8 mouse cellular contexts compared by ENCODE assay signal in the genomic region with DNA sequence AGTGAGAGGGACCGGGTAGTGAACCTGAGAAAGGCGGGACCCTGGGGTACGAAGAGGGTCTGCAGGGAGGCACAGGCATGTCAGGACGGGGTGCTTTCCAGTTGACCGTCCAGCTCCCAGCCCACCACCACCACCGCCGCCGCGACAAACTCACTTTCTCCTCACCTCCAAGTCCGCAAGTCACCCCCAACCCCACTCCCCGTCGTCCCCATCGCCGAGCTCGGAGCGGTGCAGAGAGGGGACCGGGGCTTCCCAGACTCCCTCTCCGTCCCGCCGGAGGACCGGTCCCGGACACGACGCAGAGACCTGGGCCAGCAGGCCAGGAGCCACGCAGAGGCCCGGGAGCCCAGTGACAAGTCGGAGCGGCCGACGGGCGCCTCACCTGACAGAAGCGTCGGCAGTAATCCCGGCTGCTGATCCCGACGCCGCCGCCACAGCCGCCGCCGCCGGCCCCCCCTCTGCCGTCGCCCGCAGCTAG. TPM values are rescaled to one million over a fixed set of nuclear protein-coding genes. Genes with fewer than 3 reads are reported as not detected.
DNase-seq lines count a peak whose midpoint lies in the region; ATAC-seq and TF ChIP-seq lines count a peak whose summit lies in the region.

No protein-coding gene starts in this region.

- peak overlapping the region; percentile 97 for H3K4me3 ChIP-seq in cortical plate, adult 2 months (ENCODE audit: insufficient read depth, low read length)
- H3K4me3 ChIP-seq in hindbrain, embryonic 11.5 days (ENCODE audit: low read depth, low read length), result peak overlapping the region; percentile 91
- H3K4me3 ChIP-seq in midbrain, embryonic 10.5 days, result peak overlapping the region; percentile 94

- under 1% methylated on average over 42 of the region's 45 CpGs for WGBS in hindbrain, embryonic 11.5 days
- under 1% methylated on average over 44 of the region's 45 CpGs for WGBS in midbrain, embryonic 10.5 days

- DNase-seq in left cerebral cortex, adult 11 months (ENCODE audit: low spot score), result peak; percentile 9
- no peak for DNase-seq in left cerebral cortex, adult 9 months (ENCODE audit: low spot score in 2 of 2)
- no peak for DNase-seq in hindbrain, embryonic 11.5 days (ENCODE audit: low spot score)
- no peak for DNase-seq in midbrain, embryonic 10.5 days (ENCODE audit: low spot score)
- DNase-seq in frontal cortex, postnatal 36 days (ENCODE audit: low spot score in 2 of 2), result no peak
- DNase-seq in left cerebral cortex, postnatal 4 days, result no peak
- no peak for DNase-seq in B cell, adult 2 months

- peak; percentile 63 for ATAC-seq in hindbrain, embryonic 11.5 days (ENCODE audit: low FRiP score)

- peaks cover 5% of the 10 kb centered on the region; the same call in 1 of the 2 replicates for H3K36me3 ChIP-seq in hindbrain, embryonic 11.5 days (ENCODE audit: control insufficient read depth, insufficient read depth, low read length)
- H3K36me3 ChIP-seq in midbrain, embryonic 10.5 days, result peaks cover 21% of the 10 kb centered on the region

- H3K27me3 ChIP-seq in hindbrain, embryonic 11.5 days (ENCODE audit: control insufficient read depth, insufficient read depth, low read length), result no peaks in the 10 kb centered on the region
- no peaks in the 10 kb centered on the region for H3K27me3 ChIP-seq in midbrain, embryonic 10.5 days (ENCODE audit: low read depth, poor library complexity, severe bottlenecking)

- H3K4me1 ChIP-seq in cortical plate, adult 2 months (ENCODE audit: control insufficient read depth, insufficient read depth, low read length), result peaks cover 2% of the 10 kb centered on the region; the same call in 1 of the 2 replicates
- peaks cover 2% of the 10 kb centered on the region; the same call in 1 of the 2 replicates for H3K4me1 ChIP-seq in hindbrain, embryonic 11.5 days (replicated peaks; ENCODE audit: control insufficient read depth, insufficient read depth, low read length)
- peaks cover 32% of the 10 kb centered on the region for H3K4me1 ChIP-seq in midbrain, embryonic 10.5 days

- peak overlapping the region; percentile 92 for H3K4me2 ChIP-seq in hindbrain, embryonic 11.5 days (replicated peaks; ENCODE audit: low read depth, low read length)

- no peaks in the 10 kb centered on the region for H3K9me3 ChIP-seq in hindbrain, embryonic 11.5 days (ENCODE audit: control insufficient read depth, low read length)
- H3K9me3 ChIP-seq in midbrain, embryonic 10.5 days (replicated peaks), result no peaks in the 10 kb centered on the region

- H3K27ac ChIP-seq in cortical plate, adult 2 months (ENCODE audit: insufficient read depth, low read length), result peak overlapping the region; percentile 76
- peak overlapping the region; percentile 94 for H3K27ac ChIP-seq in hindbrain, embryonic 11.5 days (ENCODE audit: low read depth, low read length)
- peak overlapping the region; percentile 97 for H3K27ac ChIP-seq in midbrain, embryonic 10.5 days (replicated peaks)

- intact Hi-C loops in left cerebral cortex, postnatal 4 days (cut with DNase I), result no loop called here

- no peak for TF ChIP-seq CTCF in cortical plate, adult 2 months (IDR thresholded peaks at IDR 0.05; ENCODE audit: extremely low read depth, insufficient read depth, low read length)

- H3K9ac ChIP-seq in hindbrain, embryonic 11.5 days (ENCODE audit: low read depth, low read length), result peak overlapping the region; percentile 91

- no peak for TF ChIP-seq POLR2A in cortical plate, adult 2 months (IDR thresholded peaks at IDR 0.05; ENCODE audit: extremely low read depth, insufficient read depth, low read length)

RNA-seq across cellular contexts. Expression of a gene that starts 0.3 kb away (rescaled TPM):
- 9.0 and 9.1 TPM in 2 replicates for polyA plus RNA-seq in cortical plate, adult 2 months (2012; rRNA removed)
- polyA plus RNA-seq in hindbrain, embryonic 11.5 days (2014; fragmentation: Nextera tagmentation; extraction: Ambion mirVana), result 7.6 and 9.6 TPM in 2 replicates
- polyA plus RNA-seq in midbrain, embryonic 10.5 days (2016; fragmentation: Nextera tagmentation; extraction: Ambion mirVana), result 5.5 and 5.8 TPM in 2 replicates
- 10 to 100 TPM; 13.6 to 15.7 TPM for total RNA-seq in left cerebral cortex, postnatal 4 days (2021)

RNA-seq across cellular contexts. Expression of a gene that starts 0.7 kb away (rescaled TPM):
- polyA plus RNA-seq in cortical plate, adult 2 months (2012; rRNA removed), result 34.2 and 36.7 TPM in 2 replicates
- 109 and 125 TPM in 2 replicates for polyA plus RNA-seq in hindbrain, embryonic 11.5 days (2014; fragmentation: Nextera tagmentation; extraction: Ambion mirVana)
- 82.9 and 85.0 TPM in 2 replicates for polyA plus RNA-seq in midbrain, embryonic 10.5 days (2016; fragmentation: Nextera tagmentation; extraction: Ambion mirVana)
- 10 to 100 TPM; 76.0 to 87.3 TPM for total RNA-seq in left cerebral cortex, postnatal 4 days (2021)
